Mouse (Mus musculus): ENCODE results near the gene Krtap19-2. TPM values are rescaled to one million over a fixed set of nuclear protein-coding genes. Genes with fewer than 3 reads are reported as not detected.

The Krtap19-2 gene
- polyA plus RNA-seq (2012; rRNA removed) = not detected in 2 replicates

GRCm38 (mm10) chr16:88874169-88874568 lies at the start of gene Krtap19-2:
Krtap19-2 (minus strand) TSS chr16:88874269.

GRCm38 (mm10) chr16:88896357-88896756 lies 22.3 kb upstream of the Krtap19-2 start, which contains the start of gene Krtap19-5:
Krtap19-5 (minus strand) TSS chr16:88896457.

GRCm38 (mm10) chr16:88884989-88885388 lies 10.9 kb upstream of the Krtap19-2 start, which contains the start of gene Krtap19-4:
Krtap19-4 (minus strand) TSS chr16:88885089.

GRCm38 (mm10) chr16:88877938-88878337 lies 3.9 kb upstream of the Krtap19-2 start, which contains the start of gene Krtap19-3:
Krtap19-3 (minus strand) TSS chr16:88878038.

GRCm38 (mm10) chr16:88869311-88869710 lies 4.8 kb downstream of the Krtap19-2 start, which contains the start of gene Krtap19-1:
Krtap19-1 (minus strand) TSS chr16:88869411.

GRCm38 (mm10) chr16:88826095-88826652 lies 47.9 kb downstream of the Krtap19-2 start, which contains the start of gene Krtap14:
Krtap14 (minus strand) TSS chr16:88826145.

Other genes starting within 250 kb of the Krtap19-2 start
- gene 2310079G19Rik, start 246.6 kb downstream of the Krtap19-2 start, polyA plus RNA-seq (2012; rRNA removed) = not detected in 2 replicates
- gene Krtap26-1, start 226.5 kb downstream of the Krtap19-2 start, polyA plus RNA-seq (2012; rRNA removed) = not detected in 2 replicates
- not detected in 2 replicates for gene Krtap27-1, start 202.6 kb downstream of the Krtap19-2 start, polyA plus RNA-seq (2012; rRNA removed)
- not detected in 2 replicates for gene 2310061N02Rik, start 166.3 kb downstream of the Krtap19-2 start, polyA plus RNA-seq (2012; rRNA removed)
- not detected in 2 replicates for gene Krtap13-1, start 145.4 kb downstream of the Krtap19-2 start, polyA plus RNA-seq (2012; rRNA removed)
- not detected in 2 replicates for gene Krtap13, start 122.6 kb downstream of the Krtap19-2 start, polyA plus RNA-seq (2012; rRNA removed)
- gene 2310034C09Rik, start 115.4 kb downstream of the Krtap19-2 start, polyA plus RNA-seq (2012; rRNA removed) = not detected in 2 replicates
- not detected in 2 replicates for gene 2310057N15Rik, start 100.1 kb downstream of the Krtap19-2 start, polyA plus RNA-seq (2012; rRNA removed)
- not detected in 2 replicates for gene Gm5965, start 96.4 kb downstream of the Krtap19-2 start, polyA plus RNA-seq (2012; rRNA removed)
- not detected in 2 replicates for gene Gm20741, start 62.0 kb downstream of the Krtap19-2 start, polyA plus RNA-seq (2012; rRNA removed)
- gene Krtap15, start 54.1 kb downstream of the Krtap19-2 start, polyA plus RNA-seq (2012; rRNA removed) = not detected in 2 replicates
- not detected in 2 replicates for gene Krtap14, start 48.1 kb downstream of the Krtap19-2 start, polyA plus RNA-seq (2012; rRNA removed)
- not detected in 2 replicates for gene Krtap19-1, start 4.9 kb downstream of the Krtap19-2 start, polyA plus RNA-seq (2012; rRNA removed)
- gene Krtap19-3, start 3.8 kb upstream of the Krtap19-2 start, polyA plus RNA-seq (2012; rRNA removed) = not detected in 2 replicates
- not detected in 2 replicates for gene Krtap19-4, start 10.8 kb upstream of the Krtap19-2 start, polyA plus RNA-seq (2012; rRNA removed)
- gene Krtap19-5, start 22.2 kb upstream of the Krtap19-2 start, polyA plus RNA-seq (2012; rRNA removed) = not detected in 2 replicates
- gene Krtap19-9b, start 58.0 kb upstream of the Krtap19-2 start, polyA plus RNA-seq (2012; rRNA removed) = not detected in 2 replicates
- gene Krtap16-3, start 88.6 kb upstream of the Krtap19-2 start, polyA plus RNA-seq (2012; rRNA removed) = not detected in 2 replicates
- gene Krtap22-2, start 136.5 kb upstream of the Krtap19-2 start, polyA plus RNA-seq (2012; rRNA removed) = not detected in 2 replicates
- not detected in 2 replicates for gene Gm10229, start 141.0 kb upstream of the Krtap19-2 start, polyA plus RNA-seq (2012; rRNA removed)
- not detected in 2 replicates for gene Krtap6-1, start 157.4 kb upstream of the Krtap19-2 start, polyA plus RNA-seq (2012; rRNA removed)
- not detected in 2 replicates for gene Gm10228, start 167.2 kb upstream of the Krtap19-2 start, polyA plus RNA-seq (2012; rRNA removed)
- gene Krtap6-5, start 173.6 kb upstream of the Krtap19-2 start, polyA plus RNA-seq (2012; rRNA removed) = not detected in 2 replicates
- gene 1110025L11Rik, start 189.7 kb upstream of the Krtap19-2 start, polyA plus RNA-seq (2012; rRNA removed) = not detected in 2 replicates
- not detected in 2 replicates for gene Krtap6-3, start 209.7 kb upstream of the Krtap19-2 start, polyA plus RNA-seq (2012; rRNA removed)